Mouse (Mus musculus) left cerebral cortex, adult 2 months (tissue): ENCODE measurements around the gene H2al1d. TPM values are rescaled to one million over a fixed set of nuclear protein-coding genes. Genes with fewer than 3 reads are reported as not detected.
A peak's percentile ranks its signal among the peaks of the same experiment; 100 is the strongest.
"Not testable (repeated sequence)": the region's sequence is repeated elsewhere in the genome, so short reads cannot be mapped to it uniquely, and the experiment has no call there.

Experiments
- DNase-seq, 2 experiments: peaks; one replicate each; pipeline ENCODE4 v3.0.0; 2021 to 2022; ENCODE audit warnings: low spot score in 2 of 2, mixed read lengths in 1 of 2; ENCODE audit errors: extremely low spot score in 1 of 2
- H3K27ac ChIP-seq: fragments of 200-600 bp; 2 replicates; pipeline ENCODE4 v1.8.1; 2022
- H3K4me3 ChIP-seq: fragments of 200-600 bp; 2 replicates; pipeline ENCODE4 v1.8.1; 2022
- CTCF ChIP-seq: fragments of 200-600 bp; IDR thresholded peaks from 2 replicates; pipeline ENCODE4 v1.8.1; 2022; ENCODE audit warnings: antibody characterized with exemption, mild to moderate bottlenecking, moderate library complexity
- intact Hi-C: fragments of 180-260 bp; cut with DNase I; formaldehyde crosslinking; loops from one replicate; pipeline ENCODE4 v1.15.1; 2025
- long read RNA-seq, 2 experiments: library from polyadenylated mRNA; stranded (forward); transcript quantifications; one replicate each; pipeline ENCODE4 v2.0.0; 2021; ENCODE audit warnings: borderline mapping rate in 2 of 2
- total RNA-seq, 2 experiments: library from RNA; stranded (reverse); gene quantifications; 2 replicates each; pipeline ENCODE4 v1.2.3; 2021

Gene H2al1d
- not detected for total RNA-seq
- long read RNA-seq, experiment 1: 0 reads
- long read RNA-seq, experiment 2: 0 reads

- H3K27ac ChIP-seq, DNase-seq, H3K4me3 ChIP-seq, intact Hi-C loops: not testable (repeated sequence)
These were observed at the start of gene H2al1d for GRCm38 (mm10) chrX:11308524-11308923. Gene H2al1d, plus strand, starts transcription at chrX:11308824.

GRCm38 (mm10) chrX:11264918-11265317, 43.7 kb upstream of the H2al1d start:
- Histone ChIP-seq H3K4me3 (no peak overlapping the region), H3K27ac (no peak overlapping the region)
- TF ChIP-seq CTCF: no peak
- intact Hi-C loops: no loop called here
- DNase-seq: no peak

GRCm38 (mm10) chrX:11267791-11268190, 40.8 kb upstream of the H2al1d start:
- TF ChIP-seq CTCF: no peak
- no peak for DNase-seq
- intact Hi-C loops: no loop called here
- Histone ChIP-seq H3K27ac (no peak overlapping the region), H3K4me3 (no peak overlapping the region)

GRCm38 (mm10) chrX:11269074-11269473, 39.5 kb upstream of the H2al1d start:
- H3K27ac ChIP-seq: no peak overlapping the region
- H3K4me3 ChIP-seq: no peak overlapping the region
- DNase-seq: peak in 1 of 2 experiments; percentile 7
- intact Hi-C loops: no loop called here
- no peak for TF ChIP-seq CTCF

GRCm38 (mm10) chrX:11273190-11273589, 35.4 kb upstream of the H2al1d start:
- intact Hi-C loops: no loop called here
- no peak overlapping the region for H3K27ac ChIP-seq
- H3K4me3 ChIP-seq: no peak overlapping the region
- no peak for TF ChIP-seq CTCF
- no peak for DNase-seq

GRCm38 (mm10) chrX:11277083-11277482, 31.5 kb upstream of the H2al1d start:
- no peak overlapping the region for H3K27ac ChIP-seq
- no peak overlapping the region for H3K4me3 ChIP-seq
- TF ChIP-seq CTCF: no peak
- intact Hi-C loops: no loop called here
- no peak for DNase-seq

GRCm38 (mm10) chrX:11280741-11281140, 27.9 kb upstream of the H2al1d start:
- DNase-seq: no peak
- Histone ChIP-seq H3K4me3 (no peak overlapping the region), H3K27ac (no peak overlapping the region)
- no peak for TF ChIP-seq CTCF
- intact Hi-C loops: no loop called here

- no peak for DNase-seq
- Histone ChIP-seq H3K27ac (no peak overlapping the region), H3K4me3 (no peak overlapping the region)
- no peak for TF ChIP-seq CTCF
- intact Hi-C loops: loop anchor here (5.0 kb wide), 1 partner anchor 54 kb away; no protein-coding TSS in a partner anchor
These were observed 20.2 kb upstream of the H2al1d start for GRCm38 (mm10) chrX:11288306-11288882.

GRCm38 (mm10) chrX:11289244-11289643, 19.4 kb upstream of the H2al1d start:
- Histone ChIP-seq H3K4me3 (no peak overlapping the region), H3K27ac (no peak overlapping the region)
- TF ChIP-seq CTCF: no peak
- DNase-seq: no peak
- intact Hi-C loops: loop anchor here (5.0 kb wide), 1 partner anchor 53 kb away; no protein-coding TSS in a partner anchor

- H3K27ac ChIP-seq, DNase-seq, intact Hi-C loops, H3K4me3 ChIP-seq: not testable (repeated sequence)
These were observed 9.7 kb upstream of the H2al1d start, which contains the start of gene H2al1a for GRCm38 (mm10) chrX:11298957-11299356. Gene H2al1a, plus strand, starts transcription at chrX:11299257.

GRCm38 (mm10) chrX:11302132-11302531, 6.5 kb upstream of the H2al1d start, which contains the start of gene H2al1b:
Gene H2al1b, plus strand, starts transcription at chrX:11302432.
- H3K27ac ChIP-seq, H3K4me3 ChIP-seq, intact Hi-C loops, DNase-seq: not testable (repeated sequence)

GRCm38 (mm10) chrX:11305355-11305754, 3.3 kb upstream of the H2al1d start, which contains the start of gene H2al1c:
Gene H2al1c, plus strand, starts transcription at chrX:11305655.
- DNase-seq, intact Hi-C loops, H3K4me3 ChIP-seq, H3K27ac ChIP-seq: not testable (repeated sequence)

GRCm38 (mm10) chrX:11311634-11312033, 3.0 kb downstream of the H2al1d start, which contains the start of gene H2al1e:
Gene H2al1e, plus strand, starts transcription at chrX:11311934.
- H3K27ac ChIP-seq, intact Hi-C loops, H3K4me3 ChIP-seq, DNase-seq: not testable (repeated sequence)

GRCm38 (mm10) chrX:11314858-11315257, 6.2 kb downstream of the H2al1d start, which contains the start of gene H2al1f:
Gene H2al1f, plus strand, starts transcription at chrX:11315158.
- H3K27ac ChIP-seq, H3K4me3 ChIP-seq, intact Hi-C loops, DNase-seq: not testable (repeated sequence)

- DNase-seq, H3K27ac ChIP-seq, intact Hi-C loops, H3K4me3 ChIP-seq: not testable (repeated sequence)
These were observed 9.3 kb downstream of the H2al1d start, which contains the start of gene H2al1g for GRCm38 (mm10) chrX:11317956-11318355. Gene H2al1g, plus strand, starts transcription at chrX:11318256.

GRCm38 (mm10) chrX:11321192-11321591, 12.6 kb downstream of the H2al1d start, which contains the start of gene H2al1h:
Gene H2al1h, plus strand, starts transcription at chrX:11321492.
- H3K27ac ChIP-seq, H3K4me3 ChIP-seq, DNase-seq, intact Hi-C loops: not testable (repeated sequence)

GRCm38 (mm10) chrX:11324359-11324758, 15.7 kb downstream of the H2al1d start, which contains the start of gene H2al1i:
Gene H2al1i, plus strand, starts transcription at chrX:11324659.
- H3K4me3 ChIP-seq, intact Hi-C loops, DNase-seq, H3K27ac ChIP-seq: not testable (repeated sequence)
